Mouse (Mus musculus): ENCODE results near the gene Sun1. TPM values are rescaled to one million over a fixed set of nuclear protein-coding genes. Genes with fewer than 3 reads are reported as not detected.

Sun1 gene
- polyA plus RNA-seq, 1 experiment from 2014 or later: 43.9 TPM

DNA sequence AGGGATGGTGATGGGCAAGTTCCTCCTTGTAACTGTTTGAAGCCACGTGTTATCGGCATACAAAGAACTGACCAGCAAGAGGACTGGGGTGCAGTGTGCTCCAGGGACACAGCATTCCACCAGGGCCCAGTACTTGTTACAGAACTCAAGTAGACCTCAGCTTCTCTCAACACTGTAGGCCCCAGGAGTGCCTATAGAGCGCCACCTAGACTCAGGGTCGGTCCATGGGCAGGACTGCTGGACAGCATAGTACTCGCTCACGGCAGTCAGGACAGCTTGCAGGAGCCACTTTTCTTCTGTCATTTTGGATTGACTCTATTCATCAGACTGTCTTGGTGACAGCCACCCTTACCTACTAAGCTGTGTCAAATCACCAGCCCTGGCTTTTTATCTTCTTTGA lies 54.5 kb downstream of the Sun1 start:
- ATAC-seq: no peak
- H3K27ac ChIP-seq: no peak overlapping the region
- H3K9me3 ChIP-seq (replicated peaks): no peaks in the 10 kb centered on the region
- no peak overlapping the region for H3K4me3 ChIP-seq
- peaks cover 24% of the 10 kb centered on the region; the same call in 1 of the 2 replicates for H3K36me3 ChIP-seq (ENCODE audit: poor library complexity, severe bottlenecking)
- WGBS: 87% methylated on average over 6 of the region's 6 CpGs
- H3K4me2 ChIP-seq: no peak overlapping the region
- H3K9ac ChIP-seq: no peak overlapping the region
- no peaks in the 10 kb centered on the region for H3K27me3 ChIP-seq
- H3K4me1 ChIP-seq: peaks cover 39% of the 10 kb centered on the region

DNA sequence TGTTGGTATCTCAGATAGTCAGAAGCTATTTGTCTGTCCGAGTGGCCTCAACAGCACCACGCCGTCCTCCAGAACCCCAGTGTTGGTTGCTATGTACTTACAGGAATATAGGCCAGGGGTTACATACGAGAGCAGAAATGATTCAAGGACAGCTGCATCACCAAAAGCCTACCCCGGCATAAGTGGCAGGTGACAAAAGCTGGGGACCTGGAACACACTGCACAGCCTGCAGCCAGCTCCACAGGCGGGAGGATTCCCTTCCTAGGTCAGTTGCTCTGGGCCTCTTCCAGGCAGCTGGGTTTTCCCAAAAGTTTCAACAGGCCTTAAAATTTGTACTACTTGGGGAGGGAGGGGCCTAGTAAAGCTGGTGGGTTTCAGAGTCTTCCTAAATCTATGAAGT lies 55.3 kb downstream of the Sun1 start:
- no peak overlapping the region for H3K27ac ChIP-seq
- 92% methylated on average over 6 of the region's 6 CpGs for WGBS
- no peak overlapping the region for H3K4me2 ChIP-seq
- H3K27me3 ChIP-seq: no peaks in the 10 kb centered on the region
- no peak for ATAC-seq
- H3K9me3 ChIP-seq (replicated peaks): no peaks in the 10 kb centered on the region
- H3K4me1 ChIP-seq: peaks cover 39% of the 10 kb centered on the region
- H3K36me3 ChIP-seq (ENCODE audit: poor library complexity, severe bottlenecking): peaks cover 24% of the 10 kb centered on the region
- H3K9ac ChIP-seq: no peak overlapping the region
- no peak overlapping the region for H3K4me3 ChIP-seq

DNA sequence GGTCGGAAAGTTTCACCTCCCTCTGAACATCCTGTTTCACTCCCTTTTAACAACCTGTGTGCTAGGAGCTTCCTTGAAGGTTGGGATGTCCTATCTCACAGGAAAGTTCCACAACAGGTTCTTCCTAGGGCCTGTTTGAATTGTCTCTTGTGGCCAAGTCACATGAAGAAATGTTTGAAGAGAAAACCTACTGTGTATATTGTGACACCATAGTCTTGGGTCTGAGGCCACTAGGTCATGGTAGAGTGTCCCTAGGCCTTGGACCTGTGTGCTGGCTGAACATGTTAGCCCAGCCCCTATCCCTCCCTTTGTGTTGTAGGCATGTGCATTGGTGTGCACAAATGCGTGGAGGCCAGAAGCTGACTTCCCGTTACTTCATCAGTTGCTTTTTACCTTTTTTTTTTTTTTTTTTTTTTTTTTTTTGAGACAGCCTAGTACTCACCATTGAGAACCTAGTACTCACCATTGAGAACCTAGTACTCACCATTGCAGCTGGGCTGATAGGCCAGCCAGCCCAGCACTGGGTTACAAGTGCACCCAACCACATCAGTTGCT lies 55.9 kb downstream of the Sun1 start:
- Histone ChIP-seq H3K4me3 (no peak overlapping the region), H3K27ac (no peak overlapping the region), H3K4me1 (peaks cover 39% of the 10 kb centered on the region), H3K27me3 (no peaks in the 10 kb centered on the region), H3K36me3 (ENCODE audit: poor library complexity, severe bottlenecking) (peaks cover 29% of the 10 kb centered on the region), H3K9me3 (replicated peaks) (no peaks in the 10 kb centered on the region), H3K4me2 (no peak overlapping the region), H3K9ac (no peak overlapping the region)
- ATAC-seq: no peak
- WGBS: 85% methylated on average over 3 of the region's 3 CpGs

DNA sequence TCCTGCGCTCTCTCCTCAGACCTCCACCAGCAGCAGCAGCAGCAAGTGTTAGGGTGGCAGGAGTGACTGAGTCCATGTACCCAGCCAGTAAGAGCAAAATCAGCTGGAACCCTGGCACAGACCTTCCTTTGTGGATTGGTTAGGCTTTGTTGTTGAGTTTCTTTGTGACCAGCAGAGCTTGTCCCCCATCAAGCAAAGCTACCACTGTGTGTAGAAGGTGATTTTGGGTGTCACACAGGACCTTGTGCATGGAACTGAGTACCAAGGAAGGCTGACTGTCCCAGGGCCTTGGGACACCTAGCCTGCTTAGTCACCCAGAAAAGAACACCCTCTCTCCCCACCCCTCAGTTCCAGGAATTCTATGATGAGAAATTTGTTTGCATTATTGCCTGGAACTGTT lies 56.8 kb downstream of the Sun1 start:
- no peak overlapping the region for H3K27ac ChIP-seq
- 100% methylated on average over 1 of the region's 1 CpGs for WGBS
- peaks cover 34% of the 10 kb centered on the region for H3K4me1 ChIP-seq
- H3K9me3 ChIP-seq (replicated peaks): no peaks in the 10 kb centered on the region
- no peak for ATAC-seq
- H3K36me3 ChIP-seq (ENCODE audit: poor library complexity, severe bottlenecking): peaks cover 39% of the 10 kb centered on the region
- H3K4me2 ChIP-seq: no peak overlapping the region
- no peaks in the 10 kb centered on the region for H3K27me3 ChIP-seq
- H3K4me3 ChIP-seq: no peak overlapping the region
- no peak overlapping the region for H3K9ac ChIP-seq

- H3K36me3 ChIP-seq (ENCODE audit: poor library complexity, severe bottlenecking): peaks cover 44% of the 10 kb centered on the region
- no peak overlapping the region for H3K9ac ChIP-seq
- H3K4me3 ChIP-seq: no peak overlapping the region
- no peak for ATAC-seq
- no peaks in the 10 kb centered on the region for H3K27me3 ChIP-seq
- no peak overlapping the region for H3K27ac ChIP-seq
- no peak overlapping the region for H3K4me2 ChIP-seq
- H3K9me3 ChIP-seq (replicated peaks): no peaks in the 10 kb centered on the region
- 68% methylated on average over 4 of the region's 4 CpGs for WGBS
- H3K4me1 ChIP-seq: peaks cover 34% of the 10 kb centered on the region
These were observed 57.4 kb downstream of the Sun1 start for GRCm38 (mm10) chr5:139257818-139258217.

DNA sequence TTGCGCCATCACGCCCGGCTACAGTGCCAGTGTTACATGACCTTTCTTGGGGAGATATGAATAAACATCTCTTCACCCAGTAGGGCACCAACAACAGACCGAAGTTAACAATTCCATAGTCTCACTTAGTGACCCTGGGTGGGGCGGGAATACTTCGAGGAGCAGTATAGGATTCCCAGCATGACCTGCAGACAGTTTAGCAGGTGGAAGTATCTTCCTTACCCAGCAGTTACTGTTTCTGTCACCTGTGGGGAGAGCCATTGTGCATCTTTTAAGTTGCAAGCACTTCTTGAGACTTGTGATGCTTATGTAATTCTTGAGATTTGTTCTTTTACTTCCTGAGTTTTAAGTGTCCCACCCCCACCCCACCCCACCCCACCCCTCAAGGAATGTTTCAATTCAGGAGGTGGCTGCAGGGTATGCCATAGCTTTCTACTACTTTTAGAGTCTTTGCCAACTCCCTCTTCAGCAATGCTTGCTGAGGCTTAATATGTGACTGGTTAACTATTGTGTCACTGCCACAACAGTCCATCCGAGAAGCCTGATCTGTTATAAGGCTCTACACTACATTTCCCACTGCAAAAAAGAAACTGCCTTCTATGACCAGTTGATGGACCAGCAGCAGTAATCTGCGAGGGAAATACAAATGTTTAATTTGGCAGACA lies 58.1 kb downstream of the Sun1 start:
- ATAC-seq: no peak
- Histone ChIP-seq H3K9me3 (replicated peaks) (no peaks in the 10 kb centered on the region), H3K4me2 (no peak overlapping the region), H3K9ac (no peak overlapping the region), H3K36me3 (ENCODE audit: poor library complexity, severe bottlenecking) (peaks cover 51% of the 10 kb centered on the region), H3K27me3 (no peaks in the 10 kb centered on the region), H3K4me1 (peaks cover 27% of the 10 kb centered on the region), H3K27ac (no peak overlapping the region), H3K4me3 (no peak overlapping the region)
- 91% methylated on average over 8 of the region's 8 CpGs for WGBS

GRCm38 (mm10) chr5:139259853-139260252 lies 59.4 kb downstream of the Sun1 start:
- 83% methylated on average over 5 of the region's 5 CpGs for WGBS

GRCm38 (mm10) chr5:139261403-139261802 lies 61.0 kb downstream of the Sun1 start:
- no peak for ATAC-seq
- H3K4me3 ChIP-seq: no peak overlapping the region
- H3K4me1 ChIP-seq: 0 out of 2 replicates have a peak, but pooled peaks cover 9% of the 10 kb centered on the region
- peaks cover 74% of the 10 kb centered on the region for H3K36me3 ChIP-seq (ENCODE audit: poor library complexity, severe bottlenecking)
- H3K27ac ChIP-seq: no peak overlapping the region
- WGBS: 93% methylated on average over 4 of the region's 4 CpGs
- no peaks in the 10 kb centered on the region for H3K9me3 ChIP-seq (replicated peaks)
- H3K4me2 ChIP-seq: no peak overlapping the region
- no peaks in the 10 kb centered on the region for H3K27me3 ChIP-seq
- no peak overlapping the region for H3K9ac ChIP-seq

More at GRCm38 (mm10) chr5:139259853-139260252, 59.4 kb downstream of the Sun1 start:
- H3K4me3 ChIP-seq: no peak overlapping the region
- ATAC-seq: no peak
- no peak overlapping the region for H3K4me2 ChIP-seq
- no peak overlapping the region for H3K27ac ChIP-seq
- no peaks in the 10 kb centered on the region for H3K9me3 ChIP-seq (replicated peaks)
- no peak overlapping the region for H3K9ac ChIP-seq
- peaks cover 65% of the 10 kb centered on the region for H3K36me3 ChIP-seq (ENCODE audit: poor library complexity, severe bottlenecking)
- H3K4me1 ChIP-seq: peaks cover 13% of the 10 kb centered on the region; the same call in 1 of the 2 replicates
- H3K27me3 ChIP-seq: no peaks in the 10 kb centered on the region

DNA sequence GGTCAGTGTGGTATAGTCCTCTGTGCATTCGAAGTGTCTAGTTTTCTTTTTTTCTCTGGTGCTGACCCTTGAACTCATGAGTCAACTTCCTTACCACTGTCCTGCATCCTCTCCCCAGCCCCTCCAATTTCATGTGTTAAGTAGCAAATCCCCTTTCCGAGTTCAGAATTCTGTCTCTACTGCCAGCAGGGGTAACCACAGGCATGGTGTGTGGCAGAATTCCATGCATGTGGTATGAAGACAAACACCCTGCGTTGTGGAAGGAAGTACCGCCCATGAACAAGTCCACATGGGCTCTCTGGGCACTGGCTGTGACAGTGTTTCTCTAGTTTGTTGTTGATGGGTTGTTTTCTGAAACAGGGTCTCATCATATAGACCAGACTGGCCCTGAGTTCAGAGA lies 67.2 kb downstream of the Sun1 start:
- 90% methylated on average over 4 of the region's 4 CpGs for WGBS
- H3K4me2 ChIP-seq: no peak overlapping the region
- H3K27me3 ChIP-seq: no peaks in the 10 kb centered on the region
- H3K9me3 ChIP-seq (replicated peaks): no peaks in the 10 kb centered on the region
- H3K4me1 ChIP-seq: peaks cover 8% of the 10 kb centered on the region; the same call in 1 of the 2 replicates
- no peak overlapping the region for H3K27ac ChIP-seq
- H3K36me3 ChIP-seq (ENCODE audit: poor library complexity, severe bottlenecking): peaks cover 73% of the 10 kb centered on the region
- H3K4me3 ChIP-seq: no peak overlapping the region
- no peak overlapping the region for H3K9ac ChIP-seq
- ATAC-seq: no peak

DNA sequence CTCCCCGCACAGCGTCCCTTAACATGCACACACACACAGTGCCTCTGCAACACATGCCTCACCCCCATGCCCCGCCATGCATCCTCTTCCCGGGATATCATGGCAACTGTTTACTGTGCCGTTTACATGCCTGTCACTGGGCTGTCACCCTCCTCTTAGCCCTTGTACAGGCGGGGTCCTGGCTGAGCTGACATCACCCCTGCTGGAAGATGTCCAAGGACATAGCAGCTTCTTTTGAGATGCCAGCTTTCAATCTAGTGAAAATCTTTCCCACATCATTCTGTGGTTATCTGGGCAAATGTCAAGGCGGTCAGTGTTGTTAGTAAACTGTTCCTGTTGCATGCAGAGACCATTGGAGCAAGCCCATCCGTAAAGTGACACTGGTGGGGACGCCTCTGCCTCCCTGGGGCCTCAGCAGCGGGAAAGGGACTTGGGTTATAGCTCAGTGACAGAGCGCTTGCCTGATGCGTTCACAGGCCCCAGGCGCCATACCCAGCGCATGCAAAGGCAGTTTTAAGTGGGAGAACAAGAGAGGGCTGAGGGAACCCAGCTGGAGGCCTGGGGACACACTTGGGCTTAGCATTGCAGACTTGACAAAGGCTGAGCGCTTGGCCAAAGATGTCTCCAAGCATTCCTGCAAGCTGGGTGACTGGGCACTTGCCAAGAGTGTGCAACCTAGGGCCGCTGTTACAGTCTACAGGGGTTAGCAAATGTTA lies 70.5 kb downstream of the Sun1 start:
- 63% methylated on average over 16 of the region's 16 CpGs for WGBS
- H3K36me3 ChIP-seq (ENCODE audit: poor library complexity, severe bottlenecking): peaks cover 40% of the 10 kb centered on the region
- H3K9ac ChIP-seq: no peak overlapping the region
- H3K4me1 ChIP-seq: peaks cover 8% of the 10 kb centered on the region; the same call in 1 of the 2 replicates
- peak overlapping the region; percentile 7 for H3K27ac ChIP-seq
- no peaks in the 10 kb centered on the region for H3K27me3 ChIP-seq
- ATAC-seq: 0 out of 2 replicates have a peak, but pooled peaks have one; percentile 27
- H3K4me2 ChIP-seq: no peak overlapping the region
- H3K4me3 ChIP-seq: no peak overlapping the region
- no peaks in the 10 kb centered on the region for H3K9me3 ChIP-seq (replicated peaks)

DNA sequence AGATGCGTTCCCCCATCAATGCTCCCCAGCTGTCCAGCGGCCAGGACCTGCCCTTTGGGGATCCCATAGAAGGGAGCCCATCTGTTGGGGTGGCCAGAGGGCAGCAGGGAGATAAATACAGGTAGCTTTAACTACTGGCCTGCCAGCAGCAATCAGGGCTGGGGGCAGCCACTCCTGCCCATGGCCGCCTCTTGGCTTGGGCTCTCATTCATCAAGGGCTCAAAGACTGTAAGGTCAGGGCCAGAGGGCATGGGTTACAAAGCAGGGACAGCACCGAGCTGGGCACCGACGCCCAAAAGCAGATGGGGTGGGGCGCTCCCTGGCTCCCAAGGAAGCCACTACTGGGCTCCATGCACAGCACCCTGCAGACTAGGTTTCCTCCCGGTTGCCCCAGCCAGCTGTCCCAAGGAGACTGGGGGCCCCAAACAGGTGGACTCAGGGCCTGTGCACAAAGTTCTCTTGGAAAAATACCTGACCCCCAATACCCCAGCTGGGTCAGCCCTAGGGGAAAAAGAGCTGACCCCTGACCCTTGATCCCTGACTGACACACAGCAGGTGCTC lies 71.6 kb downstream of the Sun1 start:
- H3K9ac ChIP-seq: no peak overlapping the region
- H3K4me3 ChIP-seq: no peak overlapping the region
- peaks cover 8% of the 10 kb centered on the region; the same call in 1 of the 2 replicates for H3K4me1 ChIP-seq
- ATAC-seq: no peak
- H3K27ac ChIP-seq: no peak overlapping the region
- no peak overlapping the region for H3K4me2 ChIP-seq
- 63% methylated on average over 8 of the region's 8 CpGs for WGBS
- no peaks in the 10 kb centered on the region for H3K27me3 ChIP-seq
- H3K9me3 ChIP-seq (replicated peaks): no peaks in the 10 kb centered on the region
- peaks cover 29% of the 10 kb centered on the region for H3K36me3 ChIP-seq (ENCODE audit: poor library complexity, severe bottlenecking)

DNA sequence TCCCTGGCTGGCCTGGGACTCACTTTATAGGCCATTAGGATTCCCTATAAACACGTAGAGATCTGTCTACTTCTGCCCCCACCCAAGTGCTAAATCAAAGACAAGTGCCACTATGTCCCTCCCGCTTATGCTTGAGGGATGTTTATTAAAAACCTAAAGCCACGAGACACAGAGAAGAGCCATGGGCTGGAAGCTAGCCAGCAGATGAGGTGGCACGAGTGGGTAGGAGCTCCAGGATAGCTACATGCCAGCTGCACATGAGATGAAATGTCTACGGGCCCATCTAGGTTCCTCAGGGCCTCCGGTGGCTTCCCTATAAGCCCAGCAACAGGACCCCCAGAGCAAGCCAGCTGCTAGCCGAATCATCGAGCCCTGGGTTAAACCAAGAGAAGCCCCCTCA lies 76.8 kb downstream of the Sun1 start:
- no peaks in the 10 kb centered on the region for H3K9me3 ChIP-seq (replicated peaks)
- H3K27ac ChIP-seq: no peak overlapping the region
- H3K4me3 ChIP-seq: no peak overlapping the region
- no peak overlapping the region for H3K4me2 ChIP-seq
- H3K27me3 ChIP-seq: no peaks in the 10 kb centered on the region; the same call in 1 of the 2 replicates
- WGBS: 78% methylated on average over 8 of the region's 8 CpGs
- H3K9ac ChIP-seq: no peak overlapping the region
- ATAC-seq: no peak
- no peaks in the 10 kb centered on the region for H3K4me1 ChIP-seq
- H3K36me3 ChIP-seq (ENCODE audit: poor library complexity, severe bottlenecking): no peaks in the 10 kb centered on the region
